Mouse (Mus musculus): Measurements from ENCODE around the gene Hk1.

- no peak for TF ChIP-seq CTCF (IDR thresholded peaks at IDR 0.05; ENCODE audit: low read depth, low read length)
- TF ChIP-seq POLR2A (IDR thresholded peaks at IDR 0.05; ENCODE audit: insufficient read depth, low read length), result no peak
- TF ChIP-seq EP300 (IDR thresholded peaks at IDR 0.05; ENCODE audit: insufficient read depth, low read depth, low read length), result no peak
These were observed 156.9 kb downstream of the Hk1 start for GRCm38 (mm10) chr10:62222777-62223176.

All from ES-Bruce4 (cell line).